Mouse (Mus musculus) ovary, postnatal 10 days (tissue): Measurements from ENCODE around the gene Atp1a1.

ENCODE experiments used
- DNase-seq: peaks from one replicate; pipeline ENCODE4 v3.0.0; 2022; ENCODE audit warnings: low spot score

Gene Atp1a1

GRCm38 (mm10) chr3:101593266-101593651 is 11.2 kb downstream of the Atp1a1 start:
- no peak for DNase-seq

- DNase-seq: no peak
These were observed 11.9 kb downstream of the Atp1a1 start for GRCm38 (mm10) chr3:101592281-101593265.

- DNase-seq: no peak
These were observed 14.1 kb downstream of the Atp1a1 start for GRCm38 (mm10) chr3:101590380-101590779.

- no peak for DNase-seq
These were observed 16.2 kb downstream of the Atp1a1 start for GRCm38 (mm10) chr3:101588299-101588698.

GRCm38 (mm10) chr3:101586794-101587193 is 17.7 kb downstream of the Atp1a1 start:
- no peak for DNase-seq

GRCm38 (mm10) chr3:101578072-101578471 is 26.4 kb downstream of the Atp1a1 start:
- no peak for DNase-seq

GRCm38 (mm10) chr3:101577361-101577760 is 27.1 kb downstream of the Atp1a1 start:
- DNase-seq: no peak

- DNase-seq: no peak
These were observed 28.9 kb downstream of the Atp1a1 start for GRCm38 (mm10) chr3:101575527-101576085.

GRCm38 (mm10) chr3:101574463-101575193 is 29.9 kb downstream of the Atp1a1 start:
- DNase-seq: no peak

GRCm38 (mm10) chr3:101572991-101573390 is 31.5 kb downstream of the Atp1a1 start:
- no peak for DNase-seq

- DNase-seq: no peak
These were observed 32.3 kb downstream of the Atp1a1 start for GRCm38 (mm10) chr3:101572174-101572626.

- DNase-seq: no peak
These were observed 32.9 kb downstream of the Atp1a1 start for GRCm38 (mm10) chr3:101571515-101572130.

GRCm38 (mm10) chr3:101570747-101571514 is 33.6 kb downstream of the Atp1a1 start:
- DNase-seq: no peak

- no peak for DNase-seq
These were observed 34.2 kb downstream of the Atp1a1 start for GRCm38 (mm10) chr3:101570246-101570645.

- no peak for DNase-seq
These were observed 35.9 kb downstream of the Atp1a1 start for GRCm38 (mm10) chr3:101568627-101569026.

- DNase-seq: no peak
These were observed 40.5 kb downstream of the Atp1a1 start for GRCm38 (mm10) chr3:101564011-101564410.

GRCm38 (mm10) chr3:101562510-101563209 is 41.8 kb downstream of the Atp1a1 start:
- DNase-seq: no peak

- no peak for DNase-seq
These were observed 42.5 kb downstream of the Atp1a1 start for GRCm38 (mm10) chr3:101561948-101562347.

GRCm38 (mm10) chr3:101560841-101561522 is 43.5 kb downstream of the Atp1a1 start:
- DNase-seq: no peak

- DNase-seq: no peak
These were observed 47.8 kb downstream of the Atp1a1 start for GRCm38 (mm10) chr3:101556712-101557111.
